Mouse (Mus musculus) forebrain, postnatal 0 days (tissue): ENCODE data around the gene Cstad. TPM values are rescaled to one million over a fixed set of nuclear protein-coding genes. Genes with fewer than 3 reads are reported as not detected.

Source experiments
- ATAC-seq: fragments of 200-750 bp; cut with Nextera tagmentation; 2 replicates; pipeline ENCODE4 v1.8.0; 2017; ENCODE audit warnings: mild to moderate bottlenecking, moderate library complexity
- DNase-seq: peaks from one replicate; pipeline ENCODE4 v3.0.0-alpha.2; 2015
- H3K27ac ChIP-seq: fragments of 300-500 bp; sonication (generic); 2 replicates; pipeline ENCODE4 v1.5.1; 2014; ENCODE audit warnings: low read depth, mild to moderate bottlenecking, antibody characterized with exemption, low read length, moderate library complexity, mixed read lengths
- H3K27me3 ChIP-seq: fragments of 300-500 bp; sonication (generic); 2 replicates; pipeline ENCODE4 v1.6.1; 2014; ENCODE audit warnings: mild to moderate bottlenecking, low read length, mixed read lengths; ENCODE audit not compliant: insufficient read depth
- H3K36me3 ChIP-seq: fragments of 300-500 bp; sonication (generic); 2 replicates; pipeline ENCODE4 v1.6.1; 2014; ENCODE audit warnings: mild to moderate bottlenecking, moderate library complexity; ENCODE audit not compliant: insufficient read depth
- H3K4me1 ChIP-seq: fragments of 300-500 bp; sonication (generic); 2 replicates; pipeline ENCODE4 v1.6.1; 2014; ENCODE audit warnings: antibody characterized with exemption; ENCODE audit not compliant: insufficient read depth
- H3K4me2 ChIP-seq: fragments of 300-500 bp; sonication (generic); 2 replicates; pipeline ENCODE4 v1.6.1; 2014; ENCODE audit warnings: low read depth, mild to moderate bottlenecking, moderate library complexity
- H3K4me3 ChIP-seq: fragments of 300-500 bp; sonication (generic); 2 replicates; pipeline ENCODE4 v1.5.1; 2014; ENCODE audit warnings: low read depth, low read length, mixed read lengths
- H3K9ac ChIP-seq: fragments of 300-500 bp; sonication (generic); 2 replicates; pipeline ENCODE4 v1.6.1; 2014; ENCODE audit warnings: mild to moderate bottlenecking
- H3K9me3 ChIP-seq: fragments of 300-500 bp; sonication (generic); 2 replicates; pipeline ENCODE4 v1.6.1; 2016; ENCODE audit warnings: low read length
- CTCF ChIP-seq: sonication (generic); IDR thresholded peaks from 2 replicates; pipeline ENCODE4 v1.5.1; 2016; ENCODE audit warnings: antibody characterized with exemption, control low read depth, low read depth
- WGBS: fragments of 180-500 bp; shearing (Covaris S2); extraction: QIAGEN DNeasy Blood & Tissue Kit; methylation state at CpG from one replicate; pipeline ENCODE4 v1.1.7; 2014; 5-methylcytosine and 5-hydroxymethylcytosine counted together
- polyA plus RNA-seq: library from polyadenylated mRNA; unstranded; fragments of >200 nt; fragmentation: Nextera tagmentation; extraction: Ambion mirVana; gene quantifications from 2 replicates; pipeline ENCODE4 v1.2.1, GENCODE M21; 2015
- total RNA-seq: library from RNA; depleted of rRNA; stranded (reverse); fragments of >200 nt; gene quantifications from 2 replicates; pipeline ENCODE4 v1.2.3, GENCODE M21; 2014; rRNA removed

Gene Cstad
- total and polyA plus RNA-seq, 2 experiments from 2014 or later, result 1.2 to 4.1 TPM

DNA sequence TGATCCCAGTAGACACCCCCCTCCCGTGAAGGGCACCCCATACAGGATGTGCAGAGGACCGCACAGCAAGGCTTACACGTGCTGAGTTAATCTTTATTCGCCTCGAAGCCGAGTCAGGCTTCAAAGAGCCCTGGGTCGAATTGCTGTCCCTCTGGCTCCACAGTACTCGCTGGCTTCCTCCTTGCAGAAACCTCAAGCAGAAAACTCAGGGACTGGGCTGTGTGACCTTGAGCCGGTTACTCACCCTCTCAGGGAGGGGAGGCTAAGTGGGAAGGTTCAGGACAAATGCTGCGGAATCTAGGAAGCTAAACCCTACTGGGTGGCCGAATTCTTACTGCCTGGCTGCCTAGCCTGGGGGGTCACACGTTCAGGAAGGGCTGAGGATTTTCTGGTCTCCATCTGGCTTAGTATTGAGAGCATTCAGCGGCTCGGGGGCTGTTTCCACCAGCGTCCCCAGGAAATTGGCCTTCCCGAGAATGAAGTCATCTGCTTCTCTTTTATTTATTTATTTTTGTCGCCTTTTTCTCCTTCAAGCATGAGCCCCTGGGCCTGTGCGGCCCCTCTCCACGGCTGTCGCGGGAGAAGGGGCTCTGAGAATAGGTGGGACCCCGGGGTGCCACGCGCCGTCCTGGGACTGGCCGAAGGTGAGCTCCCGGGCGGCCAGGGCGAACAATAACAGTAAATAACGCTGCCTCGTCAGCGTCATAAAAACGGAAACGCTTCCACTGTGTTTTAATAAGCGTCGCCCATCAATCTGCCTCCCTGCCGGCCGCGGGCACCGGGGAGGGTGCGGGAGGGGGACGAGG lies 63.0 kb downstream of the Cstad start:
- Histone ChIP-seq H3K9ac (peak overlapping the region; percentile 84), H3K27ac (peak overlapping the region; percentile 100), H3K27me3 (no peaks in the 10 kb centered on the region), H3K36me3 (no peaks in the 10 kb centered on the region), H3K9me3 (no peaks in the 10 kb centered on the region), H3K4me2 (peak overlapping the region; percentile 71), H3K4me1 (peaks cover 52% of the 10 kb centered on the region), H3K4me3 (peak overlapping the region; percentile 21)
- TF ChIP-seq CTCF, result no peak
- DNase-seq (peak; percentile 77), ATAC-seq (peak; percentile 36)
- WGBS, result 4% methylated on average over 42 of the region's 42 CpGs

DNA sequence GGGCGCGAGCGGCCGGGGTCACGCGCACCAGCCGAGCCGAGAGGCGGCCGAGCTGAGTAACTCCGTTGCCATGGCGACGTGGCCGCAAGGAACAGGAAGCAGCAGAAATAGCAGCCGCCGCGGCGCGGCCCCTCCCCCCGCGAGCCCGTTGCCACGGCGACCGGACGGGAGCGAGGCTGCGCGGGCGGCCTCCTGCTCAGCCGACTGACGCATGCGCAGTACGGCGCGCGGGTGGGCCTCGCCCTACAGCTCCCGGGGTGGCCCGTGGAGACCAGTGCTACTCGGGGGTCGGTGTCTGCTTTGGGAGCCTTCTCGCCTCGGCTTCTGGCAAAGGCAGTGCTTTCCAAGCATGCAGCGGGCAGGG lies 63.6 kb downstream of the Cstad start:
- TF ChIP-seq CTCF, result no peak
- Histone ChIP-seq H3K36me3 (no peaks in the 10 kb centered on the region), H3K4me3 (peak overlapping the region; percentile 21), H3K4me1 (peaks cover 49% of the 10 kb centered on the region), H3K9me3 (no peaks in the 10 kb centered on the region), H3K27me3 (no peaks in the 10 kb centered on the region), H3K4me2 (peak overlapping the region; percentile 71), H3K27ac (peak overlapping the region; percentile 100), H3K9ac (peak overlapping the region; percentile 84)
- peak; percentile 89 for ATAC-seq
- WGBS, result under 1% methylated on average over 43 of the region's 45 CpGs
- DNase-seq, result peak; percentile 99

Other genes with a start within 250 kb of the Cstad start
- gene Sh3glb2, start 235.7 kb upstream of the Cstad start, total RNA-seq, result 291 and 292 TPM in 2 replicates
- 147 and 156 TPM in 2 replicates for gene Sh3glb2, start 235.7 kb upstream of the Cstad start, polyA plus RNA-seq
- 57.4 and 70.8 TPM in 2 replicates for gene Miga2, start 230.8 kb upstream of the Cstad start, total RNA-seq
- 24.4 and 28.6 TPM in 2 replicates for gene Miga2, start 230.8 kb upstream of the Cstad start, polyA plus RNA-seq
- 52.2 and 92.4 TPM in 2 replicates for gene Dolpp1, start 202.8 kb upstream of the Cstad start, total RNA-seq
- 40.1 and 44.7 TPM in 2 replicates for gene Dolpp1, start 202.8 kb upstream of the Cstad start, polyA plus RNA-seq
- gene Crat, start 179.2 kb upstream of the Cstad start, total RNA-seq, result 28.0 and 33.6 TPM in 2 replicates
- 20.7 and 24.0 TPM in 2 replicates for gene Crat, start 179.2 kb upstream of the Cstad start, polyA plus RNA-seq
- gene Ptpa, start 179.0 kb upstream of the Cstad start, total RNA-seq, result 129 and 132 TPM in 2 replicates
- 143 and 148 TPM in 2 replicates for gene Ptpa, start 179.0 kb upstream of the Cstad start, polyA plus RNA-seq
- 17.7 and 19.9 TPM in 2 replicates for gene Ier5l, start 120.8 kb upstream of the Cstad start, total RNA-seq
- gene Ier5l, start 120.8 kb upstream of the Cstad start, polyA plus RNA-seq, result 4.0 and 6.2 TPM in 2 replicates
- 0.77 and 1.8 TPM in 2 replicates for gene 1700001O22Rik, start 208.6 kb downstream of the Cstad start, total RNA-seq
- 1.4 and 1.5 TPM in 2 replicates for gene 1700001O22Rik, start 208.6 kb downstream of the Cstad start, polyA plus RNA-seq
- gene Ntmt1, start 212.8 kb downstream of the Cstad start, total RNA-seq, result 87.6 and 105 TPM in 2 replicates
- gene Ntmt1, start 212.8 kb downstream of the Cstad start, polyA plus RNA-seq, result 106 and 107 TPM in 2 replicates
- gene Asb6, start 235.3 kb downstream of the Cstad start, total RNA-seq, result 32.7 and 45.2 TPM in 2 replicates
- 31.3 and 36.0 TPM in 2 replicates for gene Asb6, start 235.3 kb downstream of the Cstad start, polyA plus RNA-seq
- 2.5 and 4.1 TPM in 2 replicates for gene Prrx2, start 239.9 kb downstream of the Cstad start, total RNA-seq
- 3.6 and 3.7 TPM in 2 replicates for gene Prrx2, start 239.9 kb downstream of the Cstad start, polyA plus RNA-seq